Mouse (Mus musculus): ENCODE results near the gene Gpank1.

Gpank1 gene

GRCm38 (mm10) chr17:35121143-35121799, at the start of gene Gpank1:
Gene Gpank1 (plus strand): TSS chr17:35121455.
- DNase-seq (ENCODE audit: low spot score) = peak; percentile 100

- DNase-seq (ENCODE audit: low spot score) = no peak
Measured at GRCm38 (mm10) chr17:35074097-35074496, 47.2 kb upstream of the Gpank1 start.

- no peak for DNase-seq (ENCODE audit: low spot score)
Measured at GRCm38 (mm10) chr17:35076507-35077176, 44.6 kb upstream of the Gpank1 start, which contains the start of gene Ly6g6e. Gene Ly6g6e (plus strand): TSS chr17:35076902.

GRCm38 (mm10) chr17:35077285-35077684, 44.0 kb upstream of the Gpank1 start:
- no peak for DNase-seq (ENCODE audit: low spot score)

GRCm38 (mm10) chr17:35077786-35078233, 43.4 kb upstream of the Gpank1 start, which contains the start of gene Ly6g6d:
Gene Ly6g6d (minus strand): TSS chr17:35078065.
- DNase-seq (ENCODE audit: low spot score) = peak; percentile 65

- no peak for DNase-seq (ENCODE audit: low spot score)
Measured at GRCm38 (mm10) chr17:35079778-35080177, 41.5 kb upstream of the Gpank1 start.

GRCm38 (mm10) chr17:35080248-35080647, 41.0 kb upstream of the Gpank1 start:
- DNase-seq (ENCODE audit: low spot score) = no peak

GRCm38 (mm10) chr17:35080710-35081109, 40.5 kb upstream of the Gpank1 start:
- no peak for DNase-seq (ENCODE audit: low spot score)

- no peak for DNase-seq (ENCODE audit: low spot score)
Measured at GRCm38 (mm10) chr17:35082841-35083576, 38.2 kb upstream of the Gpank1 start.

- DNase-seq (ENCODE audit: low spot score) = no peak
Measured at GRCm38 (mm10) chr17:35083929-35084497, 37.2 kb upstream of the Gpank1 start.

- DNase-seq (ENCODE audit: low spot score) = no peak
Measured at GRCm38 (mm10) chr17:35085208-35085865, 35.9 kb upstream of the Gpank1 start, which contains the start of gene Ly6g6f. Gene Ly6g6f (minus strand): TSS chr17:35085610.

GRCm38 (mm10) chr17:35088151-35088550, 33.1 kb upstream of the Gpank1 start:
- DNase-seq (ENCODE audit: low spot score) = no peak

- DNase-seq (ENCODE audit: low spot score) = peak; percentile 93
Measured at GRCm38 (mm10) chr17:35088825-35089644, 32.2 kb upstream of the Gpank1 start, which contains the start of gene Abhd16a. Gene Abhd16a (plus strand): TSS chr17:35089263.

- DNase-seq (ENCODE audit: low spot score) = no peak
Measured at GRCm38 (mm10) chr17:35090166-35090932, 30.9 kb upstream of the Gpank1 start.

- DNase-seq (ENCODE audit: low spot score) = no peak
Measured at GRCm38 (mm10) chr17:35092403-35093198, 28.7 kb upstream of the Gpank1 start.

- no peak for DNase-seq (ENCODE audit: low spot score)
Measured at GRCm38 (mm10) chr17:35094475-35095365, 26.5 kb upstream of the Gpank1 start.

- DNase-seq (ENCODE audit: low spot score) = no peak
Measured at GRCm38 (mm10) chr17:35096597-35096996, 24.7 kb upstream of the Gpank1 start.

GRCm38 (mm10) chr17:35097164-35097655, 24.0 kb upstream of the Gpank1 start:
- no peak for DNase-seq (ENCODE audit: low spot score)

All from retina, embryonic 14.5 days (tissue).